Mouse (Mus musculus): ENCODE results near the gene Tmem219.

The Tmem219 gene

GRCm38 (mm10) chr7:126861429-126862130, 61.1 kb downstream of the Tmem219 start, which contains the start of gene Hirip3:
TSS of gene Hirip3 (plus strand) at chr7:126861972.
- DNase-seq: peak; percentile 95

- DNase-seq: no peak
These were observed 61.7 kb downstream of the Tmem219 start for GRCm38 (mm10) chr7:126860987-126861386.

GRCm38 (mm10) chr7:126856741-126857420, 65.8 kb downstream of the Tmem219 start:
- peak; percentile 21 for DNase-seq

GRCm38 (mm10) chr7:126855641-126856040, 67.1 kb downstream of the Tmem219 start:
- peak; percentile 68 for DNase-seq

DNA sequence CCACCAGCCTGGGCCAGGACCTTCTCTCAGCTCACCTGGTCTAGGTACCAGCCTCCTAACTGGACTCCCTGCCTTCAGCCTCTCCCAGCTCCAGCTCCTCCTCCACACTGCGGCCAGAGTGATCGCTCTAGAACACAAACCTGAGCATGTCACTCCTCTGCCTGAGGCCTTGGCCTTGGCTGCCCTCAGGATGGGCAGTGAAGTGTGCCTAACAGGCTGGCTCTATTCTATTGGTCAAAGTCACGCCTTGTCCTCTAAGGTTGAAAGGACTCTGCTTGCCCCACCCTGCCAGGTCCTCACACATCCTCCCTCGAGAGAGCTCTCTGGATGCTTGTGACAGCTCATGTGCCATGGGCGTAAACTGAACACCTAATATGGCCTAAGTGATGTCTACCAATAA, 69.3 kb downstream of the Tmem219 start:
- DNase-seq: peak; percentile 32

GRCm38 (mm10) chr7:126851192-126851591, 71.5 kb downstream of the Tmem219 start:
- peak; percentile 16 for DNase-seq

DNA sequence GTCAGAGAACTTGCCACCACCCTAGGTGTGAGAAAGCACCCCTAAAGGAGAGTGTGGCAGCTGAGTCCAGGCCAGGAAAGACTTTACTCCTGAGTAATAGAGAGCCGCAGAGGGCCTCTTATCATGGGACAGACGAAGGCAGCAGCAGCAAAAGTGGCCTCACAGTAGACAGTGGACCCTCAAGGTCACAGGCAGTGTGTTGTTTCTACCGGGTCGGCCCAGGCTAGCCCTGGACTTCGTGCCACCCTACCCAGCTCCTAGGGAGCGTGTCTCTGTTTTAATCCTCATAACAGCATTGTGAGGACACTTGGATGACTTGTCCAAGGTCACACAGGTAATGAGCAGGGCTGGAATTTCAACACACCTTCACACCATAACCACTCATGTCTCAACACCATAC, 72.6 kb downstream of the Tmem219 start:
- no peak for DNase-seq

DNA sequence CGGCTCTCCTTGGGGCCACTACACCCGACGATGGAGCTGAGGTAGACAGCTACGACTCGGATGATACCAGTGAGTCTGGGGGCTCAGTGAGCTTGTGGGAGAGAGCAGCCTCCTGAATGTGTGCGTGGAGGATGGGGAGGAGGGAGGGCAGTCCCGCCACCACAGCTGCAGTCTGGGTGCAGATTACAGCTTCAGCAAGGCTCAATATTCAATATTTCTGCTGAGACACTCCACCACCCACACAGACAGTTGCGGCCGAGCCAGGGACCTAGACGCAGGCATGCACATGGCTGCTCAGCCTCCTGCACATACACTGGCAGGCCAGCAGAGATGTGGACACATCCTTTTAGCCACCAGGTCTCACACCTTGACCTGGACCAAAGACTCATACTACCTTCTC, 73.9 kb downstream of the Tmem219 start:
- DNase-seq: peak; percentile 18

DNA sequence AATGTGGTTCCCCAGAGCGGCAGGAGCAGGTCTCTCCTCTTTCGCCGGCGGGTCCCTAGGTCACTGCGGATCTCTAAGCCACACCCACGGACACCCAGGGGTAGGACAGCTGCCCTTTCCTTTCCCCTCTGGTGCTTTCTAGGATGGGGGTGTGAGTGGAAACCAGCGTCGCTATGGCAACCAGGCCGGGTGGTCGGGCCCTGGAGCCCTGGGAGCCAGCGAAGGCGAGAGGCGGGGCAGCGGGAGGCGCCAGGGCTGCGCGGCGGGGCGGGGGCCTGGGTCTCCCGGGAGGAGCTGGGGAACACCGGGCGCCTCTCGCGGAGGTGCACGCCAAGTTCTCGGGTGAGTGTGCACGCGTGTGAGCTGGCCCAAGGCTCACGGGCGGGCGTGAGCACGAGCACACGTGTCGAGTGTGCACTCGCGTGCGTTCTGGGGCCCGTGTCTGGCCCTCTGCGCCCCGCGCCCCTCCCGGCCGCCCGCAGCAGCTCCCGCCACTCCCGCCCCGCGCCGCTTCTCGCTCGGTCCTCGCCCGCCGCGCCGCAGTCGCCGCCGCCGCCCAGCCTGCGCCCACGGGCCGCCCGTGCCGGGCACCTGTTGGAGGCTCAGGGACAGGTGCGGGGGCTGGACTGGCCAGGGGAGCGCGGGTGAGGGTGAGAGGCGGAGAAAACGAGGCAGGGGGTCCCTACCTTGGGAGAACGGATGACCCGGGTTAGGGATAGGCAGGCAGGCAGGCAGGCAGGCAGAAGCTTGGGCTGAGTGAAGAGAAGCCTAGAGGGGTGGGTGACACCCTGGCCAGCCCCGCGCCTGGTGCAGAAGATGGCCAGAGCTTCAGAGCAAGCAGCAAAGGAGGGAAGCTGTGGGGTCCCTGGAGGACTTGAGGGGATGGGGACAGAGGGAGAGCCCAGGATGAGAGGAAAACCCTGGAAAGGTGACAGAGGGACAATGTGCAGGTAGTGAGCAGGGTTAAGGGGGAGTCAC, 75.0 kb downstream of the Tmem219 start:
- DNase-seq: peak; percentile 39

GRCm38 (mm10) chr7:126847116-126847420, 75.6 kb downstream of the Tmem219 start, which contains the start of gene Doc2a:
TSS of gene Doc2a (plus strand) at chr7:126847416.
- no peak for DNase-seq

DNA sequence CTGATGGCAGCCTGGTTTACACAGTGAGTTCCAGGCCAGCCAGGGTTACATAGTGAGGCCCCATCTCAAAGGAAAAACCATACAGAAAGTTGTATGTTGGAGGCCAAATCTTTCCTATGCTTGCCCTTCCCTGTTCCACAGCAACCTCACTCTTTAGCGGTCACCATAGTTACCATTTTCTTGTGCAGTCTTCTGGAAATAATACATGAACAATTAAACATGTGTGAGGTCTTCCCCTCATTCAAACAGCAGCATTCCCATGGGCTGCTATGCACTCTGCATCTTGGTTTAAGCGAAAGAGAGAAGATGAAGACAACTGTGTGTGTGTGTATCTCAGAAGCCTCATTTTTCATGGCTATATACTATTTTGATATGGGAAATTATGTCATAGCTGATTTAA, 77.2 kb downstream of the Tmem219 start:
- DNase-seq: no peak

GRCm38 (mm10) chr7:126843276-126843675, 79.4 kb downstream of the Tmem219 start:
- no peak for DNase-seq

Measured in cerebellum, adult 9-11 months (tissue).